Mouse (Mus musculus): Measurements from ENCODE around the gene Olfr1361.

Gene Olfr1361

GRCm38 (mm10) chr13:21663286-21663685 is at the start of gene Olfr1361:
Gene Olfr1361 (minus strand): TSS chr13:21663386.
- in situ Hi-C loops (cut with MboI, MseI): no loop called here

GRCm38 (mm10) chr13:21711698-21712097 is 48.5 kb upstream of the Olfr1361 start:
- in situ Hi-C loops (cut with MboI, MseI): loop anchor here (10.0 to 25.0 kb wide), 2 partner anchors 213 to 1601 kb away; no protein-coding TSS in a partner anchor

GRCm38 (mm10) chr13:21710821-21711525 is 47.8 kb upstream of the Olfr1361 start:
- in situ Hi-C loops (cut with MboI, MseI): loop anchor here (10.0 to 25.0 kb wide), 2 partner anchors 214 to 1601 kb away; no protein-coding TSS in a partner anchor

- in situ Hi-C loops (cut with MboI, MseI): loop anchor here (10.0 to 25.0 kb wide), 2 partner anchors 215 to 1602 kb away; no protein-coding TSS in a partner anchor
Measured at GRCm38 (mm10) chr13:21710031-21710711, 47.0 kb upstream of the Olfr1361 start.

- in situ Hi-C loops (cut with MboI, MseI): loop anchor here (25.0 kb wide), 1 partner anchor 1606 kb away; no protein-coding TSS in a partner anchor
Measured at GRCm38 (mm10) chr13:21706669-21707068, 43.5 kb upstream of the Olfr1361 start.

- in situ Hi-C loops (cut with MboI, MseI): no loop called here
Measured at GRCm38 (mm10) chr13:21697811-21698210, 34.6 kb upstream of the Olfr1361 start, which contains the start of gene Olfr1359. Gene Olfr1359 (plus strand): TSS chr13:21698111.

GRCm38 (mm10) chr13:21677305-21677704 is 14.1 kb upstream of the Olfr1361 start, which contains the start of gene Olfr1360:
Gene Olfr1360 (minus strand): TSS chr13:21677405.
- in situ Hi-C loops (cut with MboI, MseI): no loop called here

- in situ Hi-C loops (cut with MboI, MseI): no loop called here
Measured at GRCm38 (mm10) chr13:21642418-21642817, 20.8 kb downstream of the Olfr1361 start, which contains the start of gene Olfr11. Gene Olfr11 (minus strand): TSS chr13:21642518.

GRCm38 (mm10) chr13:21613922-21614321 is 49.3 kb downstream of the Olfr1361 start, which contains the start of gene Olfr1362:
Gene Olfr1362 (minus strand): TSS chr13:21614022.
- in situ Hi-C loops (cut with MboI, MseI): no loop called here

Measured in T-helper 1 cell (primary cell).